Mouse (Mus musculus) heart, embryonic 16.5 days (tissue): ENCODE measurements around the gene Hoxc9. TPM values are rescaled to one million over a fixed set of nuclear protein-coding genes. Genes with fewer than 3 reads are reported as not detected.

Experiments
- ATAC-seq: fragments of 200-750 bp; cut with Nextera tagmentation; replicated peaks from 2 replicates; pipeline ENCODE4 v1.8.0; 2017; ENCODE audit warnings: moderate number of reproducible peaks; ENCODE audit not compliant: insufficient read depth, low FRiP score; ENCODE audit errors: extremely low read depth
- H3K27ac ChIP-seq: fragments of 300-500 bp; sonication (generic); 2 replicates; pipeline ENCODE4 v1.5.1; 2014; ENCODE audit warnings: mild to moderate bottlenecking, low read length, control low read depth, moderate library complexity
- H3K27me3 ChIP-seq: fragments of 300-500 bp; sonication (generic); 2 replicates; pipeline ENCODE4 v1.6.1; 2014; ENCODE audit warnings: low read length, mixed read lengths; ENCODE audit not compliant: control insufficient read depth, insufficient read depth
- H3K36me3 ChIP-seq: fragments of 300-500 bp; sonication (generic); 2 replicates; pipeline ENCODE4 v1.6.1; 2014; ENCODE audit not compliant: control insufficient read depth, insufficient read depth
- H3K4me1 ChIP-seq: fragments of 300-500 bp; sonication (generic); 2 replicates; pipeline ENCODE4 v1.6.1; 2014; ENCODE audit warnings: low read length, mixed read lengths; ENCODE audit not compliant: control insufficient read depth, insufficient read depth
- H3K4me2 ChIP-seq: fragments of 300-500 bp; sonication (generic); 2 replicates; pipeline ENCODE4 v1.6.1; 2014; ENCODE audit warnings: low read depth, mild to moderate bottlenecking, control low read depth, low read length
- H3K4me3 ChIP-seq: fragments of 300-500 bp; sonication (generic); 2 replicates; pipeline ENCODE4 v1.5.1; 2014; ENCODE audit warnings: mild to moderate bottlenecking, control low read depth, low read length
- H3K9ac ChIP-seq: fragments of 300-500 bp; sonication (generic); 2 replicates; pipeline ENCODE4 v1.6.1; 2014; ENCODE audit warnings: low read length, control low read depth
- H3K9me3 ChIP-seq: fragments of 300-500 bp; sonication (generic); replicated peaks from 2 replicates; pipeline ENCODE4 v1.6.1; 2016; ENCODE audit warnings: low read length; ENCODE audit not compliant: control insufficient read depth
- WGBS: fragments of 180-500 bp; shearing (Covaris S2); extraction: QIAGEN DNeasy Blood & Tissue Kit; methylation state at CpG from one replicate; pipeline ENCODE4 v1.1.7; 2014; 5-methylcytosine and 5-hydroxymethylcytosine counted together
- microRNA counts: library from miRNA; unstranded; fragments of <30 nt; microRNA quantifications from one replicate; lab custom pipeline; 2016
- microRNA-seq: library from miRNA; unstranded; fragments of <30 nt; microRNA quantifications from one replicate; pipeline ENCODE4, GENCODE M21; 2017
- polyA plus RNA-seq: library from polyadenylated mRNA; unstranded; fragments of >200 nt; fragmentation: Nextera tagmentation; extraction: Ambion mirVana; gene quantifications from 2 replicates; pipeline ENCODE4 v1.2.1, GENCODE M21; 2015

Hoxc9 gene
- polyA plus RNA-seq, 1 experiment from 2014 or later, result not detected

GRCm38 (mm10) chr15:103032646-103033575 is 56.7 kb downstream of the Hoxc9 start:
- 3% methylated on average over 26 of the region's 26 CpGs for WGBS
- no peak overlapping the region for H3K9ac ChIP-seq
- no peak for ATAC-seq
- H3K4me1 ChIP-seq, result no peaks in the 10 kb centered on the region
- no peak overlapping the region for H3K27ac ChIP-seq
- no peak overlapping the region for H3K4me3 ChIP-seq
- peaks cover 90% of the 10 kb centered on the region for H3K27me3 ChIP-seq
- no peaks in the 10 kb centered on the region for H3K36me3 ChIP-seq
- H3K4me2 ChIP-seq, result no peak overlapping the region
- H3K9me3 ChIP-seq, result no peaks in the 10 kb centered on the region

- Histone ChIP-seq H3K4me1 (no peaks in the 10 kb centered on the region), H3K4me2 (peak overlapping the region; percentile 44), H3K27me3 (peaks cover 89% of the 10 kb centered on the region), H3K9ac (no peak overlapping the region), H3K36me3 (no peaks in the 10 kb centered on the region), H3K4me3 (peak overlapping the region; percentile 25), H3K9me3 (no peaks in the 10 kb centered on the region), H3K27ac (no peak overlapping the region)
- 2% methylated on average over 24 of the region's 24 CpGs for WGBS
- ATAC-seq, result no peak
Observed at GRCm38 (mm10) chr15:103034043-103034806, 58.0 kb downstream of the Hoxc9 start.

MicroRNAs within 50 kb of the gene (microRNA counts, 519-probe panel; counts per million panel counts)
- microRNA mmu-miR-615-3p (lab: Ali Mortazavi, UCI) (not detected), microRNA mmu-miR-615-5p (lab: Ali Mortazavi, UCI) (not detected)

Small RNA genes lying within 50 kb of the gene (microRNA-seq; reads per million reads assigned to microRNA genes)
- gene Mir196a-2 (13.2 reads per million, percentile 30 among the genes with 10 or more reads in this experiment), gene Mir615 (46.5 reads per million, percentile 43 among the genes with 10 or more reads in this experiment)

Other genes with a start within 250 kb of the Hoxc9 start
- not detected in 2 replicates for gene Hoxc13, start 55.3 kb upstream of the Hoxc9 start, polyA plus RNA-seq
- not detected in 2 replicates for gene Hoxc12, start 39.7 kb upstream of the Hoxc9 start, polyA plus RNA-seq
- gene Hoxc11, start 22.0 kb upstream of the Hoxc9 start, polyA plus RNA-seq, result not detected in 2 replicates
- not detected in 2 replicates for gene Hoxc10, start 9.6 kb upstream of the Hoxc9 start, polyA plus RNA-seq
- gene Hoxc5, start 9.0 kb upstream of the Hoxc9 start, polyA plus RNA-seq, result 0.11 and 0.14 TPM in 2 replicates
- gene Hoxc8, start 14.2 kb downstream of the Hoxc9 start, polyA plus RNA-seq, result not detected in 2 replicates
- gene Hoxc6, start 21.8 kb downstream of the Hoxc9 start, polyA plus RNA-seq, result 0.16 TPM in 1 of 2 replicates, not detected in the other
- gene Hoxc4, start 42.5 kb downstream of the Hoxc9 start, polyA plus RNA-seq, result 0.45 TPM in 2 replicates
- gene Smug1, start 190.7 kb downstream of the Hoxc9 start, polyA plus RNA-seq, result 14.9 and 17.1 TPM in 2 replicates